Mouse (Mus musculus) bone marrow macrophage, adult 2 months (primary cell): Measurements from ENCODE around the gene Map3k4. TPM values are rescaled to one million over a fixed set of nuclear protein-coding genes. Genes with fewer than 3 reads are reported as not detected.

Experiments
- H3K27ac ChIP-seq: 2 replicates; pipeline ENCODE4 v1.5.1; 2012; ENCODE audit warnings: low read depth, low read length; ENCODE audit not compliant: insufficient read depth
- H3K4me1 ChIP-seq: 2 replicates; pipeline ENCODE4 v1.6.1; 2012; ENCODE audit warnings: low read length; ENCODE audit not compliant: control insufficient read depth, insufficient read depth
- H3K4me3 ChIP-seq: 2 replicates; pipeline ENCODE4 v1.5.1; 2012; ENCODE audit warnings: mild to moderate bottlenecking, low read length, moderate library complexity; ENCODE audit not compliant: insufficient read depth
- CTCF ChIP-seq: IDR thresholded peaks from 2 replicates; pipeline ENCODE4 v1.5.1; 2012; ENCODE audit warnings: low read depth, mild to moderate bottlenecking, low read length, moderate library complexity
- POLR2A ChIP-seq: IDR thresholded peaks from 2 replicates; pipeline ENCODE4 v1.6.1; 2012; ENCODE audit warnings: mild to moderate bottlenecking, low read depth, low read length, borderline replicate concordance
- polyA plus RNA-seq: library from polyadenylated mRNA; stranded (reverse); fragments of >200 nt; gene quantifications from 2 replicates; pipeline ENCODE4 v1.2.4, GENCODE M21; 2012; ENCODE audit not compliant: missing spikeins, insufficient read depth, insufficient read length

The Map3k4 gene
- polyA plus RNA-seq, 1 experiment: 11.1 TPM

DNA sequence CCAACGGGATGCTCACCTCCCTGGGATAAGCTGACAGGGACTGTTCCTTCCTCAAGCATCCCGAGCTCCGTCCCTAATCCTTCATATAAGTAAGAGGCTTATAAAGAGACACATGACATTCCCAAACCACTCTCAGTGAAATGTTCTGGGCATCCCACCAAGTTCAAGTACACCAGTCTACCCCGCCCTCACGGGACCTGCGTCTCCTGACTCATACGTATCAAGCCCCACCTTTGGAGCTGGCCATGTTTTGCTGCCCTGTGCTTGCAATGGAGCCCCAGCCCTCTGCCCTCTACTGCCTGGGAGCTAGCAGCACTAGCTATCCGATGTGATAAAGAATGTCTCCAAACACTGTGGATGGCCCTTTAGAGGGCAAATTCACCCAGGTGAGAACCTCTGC, 58.6 kb downstream of the Map3k4 start:
- TF ChIP-seq POLR2A (no peak), CTCF (no peak)
- no peak overlapping the region for H3K4me3 ChIP-seq
- H3K27ac ChIP-seq: no peak overlapping the region

DNA sequence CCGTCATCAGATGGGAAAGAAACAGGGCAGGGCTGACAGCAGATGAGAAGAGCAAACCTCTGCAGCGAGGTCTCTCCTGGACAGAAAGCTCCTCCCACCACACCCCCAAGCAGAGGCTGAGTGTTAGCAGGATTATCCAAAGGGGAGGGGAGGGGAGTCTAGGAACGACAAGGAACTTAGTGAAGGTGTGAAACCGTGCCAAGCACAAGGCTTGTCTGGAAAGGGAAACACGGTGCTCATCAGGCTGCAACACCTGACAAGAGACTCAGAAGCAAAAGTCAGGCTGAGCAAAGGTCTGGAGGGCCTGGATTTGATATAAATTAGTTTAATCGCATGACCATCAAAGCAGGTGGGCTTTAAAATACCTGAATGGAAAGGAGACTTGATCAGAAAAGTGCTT, 60.1 kb downstream of the Map3k4 start:
- TF ChIP-seq CTCF: no peak
- TF ChIP-seq POLR2A: no peak
- Histone ChIP-seq H3K4me3 (no peak overlapping the region), H3K27ac (no peak overlapping the region), H3K4me1 (no peaks in the 10 kb centered on the region)

More for the DNA sequence above, 58.6 kb downstream of the Map3k4 start:
- no peaks in the 10 kb centered on the region for H3K4me1 ChIP-seq

DNA sequence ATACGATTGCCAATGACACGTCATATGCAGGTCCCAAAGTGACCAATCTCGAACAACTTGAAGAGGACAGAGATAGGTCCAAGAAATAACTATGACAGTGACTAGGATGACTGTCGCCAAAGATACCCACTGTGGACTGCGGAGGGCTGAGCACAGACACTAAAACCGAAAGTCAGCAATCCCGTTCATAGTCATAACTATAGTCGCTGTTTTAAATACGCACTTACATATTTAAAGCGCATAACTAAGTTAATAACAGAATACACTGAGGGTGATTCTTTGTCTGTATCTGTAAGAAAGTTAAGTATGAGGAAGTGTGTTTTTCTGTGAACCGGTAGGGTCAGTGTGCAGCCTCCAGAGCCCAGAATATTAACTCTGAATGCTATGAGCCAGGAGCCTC, 62.5 kb downstream of the Map3k4 start:
- Histone ChIP-seq H3K4me1 (no peaks in the 10 kb centered on the region), H3K27ac (no peak overlapping the region), H3K4me3 (no peak overlapping the region)
- no peak for TF ChIP-seq CTCF
- no peak for TF ChIP-seq POLR2A

DNA sequence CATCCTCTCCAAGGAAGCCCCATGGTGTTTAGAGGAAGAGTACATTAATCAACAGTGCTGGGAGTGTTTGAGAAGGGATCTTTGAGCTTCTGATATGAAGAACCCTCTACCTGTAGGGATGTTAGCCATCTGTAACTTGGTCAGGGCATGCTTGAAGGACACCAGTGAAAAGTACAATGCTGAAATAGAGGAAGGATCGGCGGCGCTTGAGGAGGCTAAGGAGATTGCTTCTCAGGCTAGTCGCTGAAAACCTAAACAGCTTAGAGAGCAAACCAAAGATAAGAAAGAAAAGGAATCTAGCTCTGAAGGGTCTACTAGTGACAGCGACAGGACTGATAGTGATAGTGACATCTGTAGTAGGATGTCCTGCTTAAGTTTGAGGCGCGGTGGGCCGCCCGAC, 68.0 kb downstream of the Map3k4 start:
- Histone ChIP-seq H3K27ac (no peak overlapping the region), H3K4me3 (no peak overlapping the region), H3K4me1 (peaks cover 2% of the 10 kb centered on the region; the same call in 1 of the 2 replicates)
- TF ChIP-seq POLR2A (no peak), CTCF (no peak)

DNA sequence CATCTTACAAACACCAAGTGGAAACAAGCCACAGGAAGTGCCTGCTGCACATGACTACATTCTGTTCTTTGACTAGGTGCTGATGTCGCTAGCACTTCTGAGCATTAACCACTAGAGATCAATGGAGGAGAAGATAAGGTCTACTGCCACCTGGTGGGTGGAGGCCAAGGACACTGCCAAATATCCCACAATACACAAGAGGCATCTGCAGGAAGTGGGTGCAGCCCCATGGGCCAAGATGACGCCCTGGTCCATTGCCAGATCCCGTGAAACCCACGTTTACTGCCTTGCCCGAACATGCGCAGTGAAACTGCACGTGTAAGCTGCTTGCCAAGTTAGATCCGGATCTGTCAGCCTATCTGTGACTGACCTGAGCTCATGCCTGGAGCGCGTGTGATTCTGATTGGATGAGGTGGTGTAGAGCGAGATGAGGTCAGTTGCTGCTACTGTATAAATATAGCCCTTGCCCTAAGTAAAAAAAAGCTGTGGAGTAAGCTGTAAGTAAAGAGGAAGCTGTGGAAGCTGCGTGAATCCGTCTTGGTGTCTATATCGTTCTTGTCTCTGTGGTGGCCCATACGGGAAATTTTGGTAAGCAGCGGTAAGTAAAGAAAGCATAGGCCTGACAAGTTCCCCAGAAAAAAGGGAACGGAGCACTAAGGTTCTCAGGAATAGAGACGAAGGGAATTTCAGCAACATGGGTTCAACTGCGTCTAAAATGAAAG, 68.7 kb downstream of the Map3k4 start:
- H3K4me3 ChIP-seq: no peak overlapping the region
- TF ChIP-seq CTCF: no peak
- TF ChIP-seq POLR2A: no peak
- no peak overlapping the region for H3K27ac ChIP-seq
- peaks cover 2% of the 10 kb centered on the region; the same call in 1 of the 2 replicates for H3K4me1 ChIP-seq

DNA sequence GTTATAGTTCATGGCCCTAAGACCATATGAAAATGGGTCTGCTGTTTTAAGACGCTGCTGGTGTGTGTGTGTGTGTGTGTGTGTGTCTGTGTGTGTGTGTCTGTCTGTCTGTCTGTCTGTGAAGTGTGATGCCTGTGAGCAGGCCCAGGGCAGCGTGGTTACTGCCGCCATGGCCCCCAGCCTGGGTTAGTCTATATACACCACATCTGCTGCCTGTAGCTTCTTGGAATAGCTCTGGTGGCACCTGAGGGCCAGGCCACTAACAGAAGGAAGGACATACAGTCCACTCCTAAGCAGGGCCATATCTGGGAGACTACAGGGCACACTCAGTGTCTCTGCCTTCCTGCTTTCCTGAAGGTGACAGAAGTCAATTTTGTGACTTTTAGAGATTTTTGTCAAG, 77.9 kb downstream of the Map3k4 start:
- TF ChIP-seq POLR2A: no peak
- no peak for TF ChIP-seq CTCF
- Histone ChIP-seq H3K27ac (no peak overlapping the region), H3K4me3 (no peak overlapping the region), H3K4me1 (no peaks in the 10 kb centered on the region)

DNA sequence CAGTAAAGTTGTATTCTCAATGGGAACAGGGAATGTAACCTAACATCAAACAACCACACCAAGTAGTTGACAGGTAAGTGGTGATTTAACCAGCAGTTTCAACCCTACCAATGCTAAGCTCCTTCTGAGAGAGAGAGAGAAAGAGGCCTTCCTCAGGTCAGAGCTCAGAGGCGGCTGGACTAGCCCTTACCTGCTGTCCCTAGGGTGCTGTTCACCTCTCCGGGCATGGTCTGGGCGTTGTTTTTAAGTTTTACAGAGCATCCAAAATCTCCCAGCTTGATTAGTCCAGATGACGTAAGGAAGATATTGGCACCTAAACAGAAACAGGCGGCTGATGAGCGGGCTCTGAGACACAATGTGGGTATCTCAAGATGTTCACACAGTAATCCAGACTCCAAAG, 85.9 kb downstream of the Map3k4 start:
- Histone ChIP-seq H3K4me3 (no peak overlapping the region), H3K27ac (no peak overlapping the region), H3K4me1 (no peaks in the 10 kb centered on the region)
- no peak for TF ChIP-seq CTCF
- no peak for TF ChIP-seq POLR2A

DNA sequence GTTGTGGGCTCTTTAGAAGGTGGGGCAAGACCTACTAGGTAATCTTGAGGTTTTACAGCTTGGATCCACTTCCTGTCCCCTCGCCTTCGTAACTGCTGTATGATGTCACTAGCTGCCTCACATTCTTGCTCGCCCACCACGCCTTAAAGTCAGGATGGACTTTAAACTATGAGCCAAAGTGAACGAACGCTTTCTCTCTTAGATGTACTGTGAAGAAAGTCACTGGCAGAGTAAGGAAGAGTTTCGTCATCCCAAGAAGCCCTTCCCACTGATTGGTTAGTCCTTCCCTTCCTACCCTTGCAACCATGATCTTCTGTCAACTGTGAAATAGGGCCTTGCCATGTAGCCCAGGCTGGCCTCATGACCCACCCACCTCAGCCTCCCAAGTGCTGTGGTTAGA, 87.5 kb downstream of the Map3k4 start:
- Histone ChIP-seq H3K27ac (no peak overlapping the region), H3K4me1 (no peaks in the 10 kb centered on the region), H3K4me3 (no peak overlapping the region)
- no peak for TF ChIP-seq CTCF
- TF ChIP-seq POLR2A: no peak

DNA sequence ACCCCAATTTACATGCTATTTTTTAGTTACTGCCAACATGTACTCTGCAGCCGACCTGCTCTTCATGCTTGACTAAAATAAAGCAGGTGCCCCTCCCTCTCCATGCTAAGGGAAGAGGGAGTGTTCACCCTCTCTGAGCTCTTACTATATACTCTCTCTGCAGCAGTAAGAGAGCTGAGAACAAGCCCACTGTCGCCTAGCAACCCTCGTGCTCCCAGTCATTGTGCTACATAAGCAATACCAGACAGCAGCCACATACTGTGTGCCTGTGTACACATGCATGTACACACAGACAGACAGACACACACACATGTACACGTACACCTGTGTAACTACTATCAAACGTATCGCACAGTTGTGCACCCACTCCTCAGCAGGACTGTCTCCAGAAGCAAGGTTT, 88.4 kb downstream of the Map3k4 start:
- no peaks in the 10 kb centered on the region for H3K4me1 ChIP-seq
- TF ChIP-seq CTCF: no peak
- no peak overlapping the region for H3K27ac ChIP-seq
- no peak overlapping the region for H3K4me3 ChIP-seq

DNA sequence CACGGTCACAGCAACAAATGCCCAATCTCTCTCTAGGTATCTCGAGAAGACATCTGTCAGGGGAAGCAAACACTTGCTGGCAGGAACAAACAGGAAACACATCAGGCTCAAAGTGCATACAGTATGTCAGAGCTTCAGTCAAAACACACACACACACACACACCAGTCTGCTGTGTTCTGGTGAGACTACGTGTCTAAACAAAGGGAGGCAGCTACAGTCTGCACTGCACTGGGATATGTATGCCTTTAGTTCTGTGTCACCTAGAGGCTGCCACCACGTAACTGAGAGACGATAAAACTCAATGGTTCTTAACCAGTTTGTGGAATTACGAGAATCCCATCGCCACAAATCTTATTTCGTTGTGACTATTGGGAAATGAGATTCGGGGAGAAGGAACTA, 88.8 kb downstream of the Map3k4 start:
- no peak overlapping the region for H3K4me3 ChIP-seq
- TF ChIP-seq POLR2A (no peak), CTCF (no peak)
- H3K27ac ChIP-seq: no peak overlapping the region
- H3K4me1 ChIP-seq: no peaks in the 10 kb centered on the region

DNA sequence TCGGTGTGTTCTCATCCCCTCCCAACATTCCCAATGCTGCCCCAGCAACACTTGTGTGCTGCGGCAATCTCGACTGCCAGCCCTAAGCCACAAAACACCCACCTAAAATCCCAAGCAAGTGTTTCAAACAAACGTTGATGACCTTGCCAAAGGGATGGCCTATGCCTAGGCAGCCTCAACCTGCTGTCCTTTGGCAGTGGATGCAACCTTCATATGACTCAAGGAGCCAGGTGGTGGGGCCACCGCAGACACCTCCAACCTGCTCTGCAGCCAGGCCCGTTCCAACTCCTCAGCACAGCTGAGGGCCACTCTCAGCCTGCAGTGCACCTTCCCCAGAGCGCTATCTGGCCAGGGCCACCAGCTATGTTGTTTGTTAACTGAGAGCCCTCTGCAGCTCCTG, 90.1 kb downstream of the Map3k4 start:
- TF ChIP-seq CTCF: no peak
- no peak for TF ChIP-seq POLR2A
- H3K4me3 ChIP-seq: no peak overlapping the region
- H3K4me1 ChIP-seq: no peaks in the 10 kb centered on the region
- no peak overlapping the region for H3K27ac ChIP-seq
